8 mouse cellular contexts compared by ENCODE assay signal in genomic region chr2:85060591-85061060, GRCm38 (mm10). TPM values are rescaled to one million over a fixed set of nuclear protein-coding genes. Genes with fewer than 3 reads are reported as not detected.
A peak's percentile ranks its signal among the peaks of the same experiment; 100 is the strongest.
DNase-seq lines count a peak whose midpoint lies in the region; ATAC-seq and TF ChIP-seq lines count a peak whose summit lies in the region.

No protein-coding gene starts in this region.

- H3K27ac ChIP-seq in heart, embryonic 15.5 days: peak overlapping the region; percentile 51; the same call in 1 of the 2 replicates
- H3K27ac ChIP-seq in kidney, postnatal 0 days: peak overlapping the region; percentile 66; the same call in 1 of the 2 replicates

- WGBS in heart, embryonic 15.5 days: 3% methylated on average over 11 of the region's 11 CpGs
- 7% methylated on average over 11 of the region's 11 CpGs for WGBS in kidney, postnatal 0 days

- no peaks in the 10 kb centered on the region for H3K9me3 ChIP-seq in erythroblast, embryonic 14.5 days (ENCODE audit: control insufficient read depth, low read length)
- H3K9me3 ChIP-seq in heart, embryonic 15.5 days (replicated peaks): no peaks in the 10 kb centered on the region
- H3K9me3 ChIP-seq in kidney, postnatal 0 days (replicated peaks; ENCODE audit: low read length): no peaks in the 10 kb centered on the region

- peaks cover 14% of the 10 kb centered on the region; the same call in 1 of the 2 replicates for H3K36me3 ChIP-seq in erythroblast, embryonic 14.5 days (ENCODE audit: control insufficient read depth)
- peaks cover 42% of the 10 kb centered on the region for H3K36me3 ChIP-seq in heart, embryonic 15.5 days
- peaks cover 39% of the 10 kb centered on the region for H3K36me3 ChIP-seq in kidney, postnatal 0 days (ENCODE audit: insufficient read depth, low read length)

- peak overlapping the region; percentile 78 for H3K4me2 ChIP-seq in heart, embryonic 15.5 days
- H3K4me2 ChIP-seq in kidney, postnatal 0 days (ENCODE audit: low read length): peak overlapping the region; percentile 66

- peak overlapping the region; percentile 51; the same call in 1 of the 2 replicates for H3K9ac ChIP-seq in heart, embryonic 15.5 days
- H3K9ac ChIP-seq in kidney, postnatal 0 days (ENCODE audit: low read depth, low read length): peak overlapping the region; percentile 54

- ATAC-seq in heart, embryonic 15.5 days (replicated peaks; ENCODE audit: insufficient number of reproducible peaks, insufficient read depth, low FRiP score, low read depth): peak; percentile 72
- peak; percentile 86 for ATAC-seq in kidney, postnatal 0 days (replicated peaks; ENCODE audit: low FRiP score, low read depth)

- DNase-seq in testis, postnatal 14 days (ENCODE audit: low spot score): peak; percentile 44
- no peak for DNase-seq in testis, postnatal 10 days (ENCODE audit: low spot score)
- peak; percentile 75 for DNase-seq in kidney, postnatal 0 days (ENCODE audit: low spot score)
- peak; percentile 80 to 87 for DNase-seq in lung, postnatal 4 days
- DNase-seq in urinary bladder, adult 2 months (ENCODE audit: low spot score): peak; percentile 68
- no peak for DNase-seq in layer of hippocampus, postnatal 25 days (ENCODE audit: extremely low spot score in 1 of 2, low spot score in 1 of 2)

- peaks cover 7% of the 10 kb centered on the region for H3K27me3 ChIP-seq in erythroblast, embryonic 14.5 days (ENCODE audit: control insufficient read depth)
- H3K27me3 ChIP-seq in heart, embryonic 15.5 days: no peaks in the 10 kb centered on the region
- no peaks in the 10 kb centered on the region for H3K27me3 ChIP-seq in kidney, postnatal 0 days (ENCODE audit: insufficient read depth, low read length)

- peak overlapping the region; percentile 47 for H3K4me3 ChIP-seq in erythroblast, embryonic 14.5 days (replicated peaks)
- peak overlapping the region; percentile 47 for H3K4me3 ChIP-seq in heart, embryonic 15.5 days
- H3K4me3 ChIP-seq in kidney, postnatal 0 days (replicated peaks; ENCODE audit: low read depth, low read length): peak overlapping the region; percentile 35

- TF ChIP-seq CTCF in kidney, postnatal 0 days (IDR thresholded peaks at IDR 0.05; ENCODE audit: low read depth): no peak

- H3K4me1 ChIP-seq in erythroblast, embryonic 14.5 days (ENCODE audit: control insufficient read depth): peaks cover 8% of the 10 kb centered on the region
- H3K4me1 ChIP-seq in heart, embryonic 15.5 days (replicated peaks): peaks cover 22% of the 10 kb centered on the region
- H3K4me1 ChIP-seq in kidney, postnatal 0 days (replicated peaks; ENCODE audit: insufficient read depth, low read length): peaks cover 3% of the 10 kb centered on the region

RNA-seq across cellular contexts. Expression of gene Tnks1bp1, which starts 12.8 kb away (rescaled TPM):
- 0.11 and 0.17 TPM in 2 replicates for polyA plus RNA-seq in erythroblast, embryonic 14.5 days (2012)
- polyA plus RNA-seq in heart, embryonic 15.5 days (2015; fragmentation: Nextera tagmentation; extraction: Ambion mirVana): 23.9 and 31.7 TPM in 2 replicates
- 21.8 and 27.9 TPM in 2 replicates for polyA plus RNA-seq in kidney, postnatal 0 days (2015; fragmentation: Nextera tagmentation; extraction: Ambion mirVana)
- 53.7 and 71.5 TPM in 2 replicates for polyA plus RNA-seq in urinary bladder, adult 2 months (2012; rRNA removed)
- 100 to 1,000 TPM; 141 to 159 TPM for total RNA-seq in layer of hippocampus, postnatal 25 days (2021)

RNA-seq across cellular contexts. Expression of gene P2rx3, which starts 23.4 kb away (rescaled TPM):
- polyA plus RNA-seq in erythroblast, embryonic 14.5 days (2012): not detected in 2 replicates
- polyA plus RNA-seq in heart, embryonic 15.5 days (2015; fragmentation: Nextera tagmentation; extraction: Ambion mirVana): 0.33 and 0.68 TPM in 2 replicates
- polyA plus RNA-seq in kidney, postnatal 0 days (2015; fragmentation: Nextera tagmentation; extraction: Ambion mirVana): 0.14 and 0.40 TPM in 2 replicates
- 0.60 and 0.87 TPM in 2 replicates for polyA plus RNA-seq in urinary bladder, adult 2 months (2012; rRNA removed)
- total RNA-seq in layer of hippocampus, postnatal 25 days (2021): 1 to 10 TPM; 1.8 to 2.5 TPM

RNA-seq across cellular contexts. Expression of gene Ssrp1, which starts 23.6 kb away (rescaled TPM):
- polyA plus RNA-seq in erythroblast, embryonic 14.5 days (2012): 10.0 and 10.9 TPM in 2 replicates
- 104 and 141 TPM in 2 replicates for polyA plus RNA-seq in heart, embryonic 15.5 days (2015; fragmentation: Nextera tagmentation; extraction: Ambion mirVana)
- polyA plus RNA-seq in kidney, postnatal 0 days (2015; fragmentation: Nextera tagmentation; extraction: Ambion mirVana): 167 and 194 TPM in 2 replicates
- 81.0 and 88.4 TPM in 2 replicates for polyA plus RNA-seq in urinary bladder, adult 2 months (2012; rRNA removed)
- total RNA-seq in layer of hippocampus, postnatal 25 days (2021): 100 to 1,000 TPM; 108 to 111 TPM

Comparison
In these comparisons a context has a peak if more than half of its experiments do, and no peak if none do; other contexts are left out.
1. DNase-seq: peak in testis, postnatal 14 days (single experiment), kidney, postnatal 0 days (single experiment), lung, postnatal 4 days (2 of 2) and urinary bladder, adult 2 months (single experiment); none in testis, postnatal 10 days (single experiment) and layer of hippocampus, postnatal 25 days (0 of 2).
2. RNA of gene Tnks1bp1, which starts 12.8 kb away (polyA plus RNA-seq): 53.7 to 71.5 TPM in urinary bladder, adult 2 months, 23.9 to 31.7 TPM in heart, embryonic 15.5 days and 21.8 to 27.9 TPM in kidney, postnatal 0 days; 0.11 to 0.17 TPM in erythroblast, embryonic 14.5 days; every median in the first group is over 10 times any median in the second.
3. Peak in every context shown above with its lines, with median percentiles within 50 percentile points of each other: H3K4me3 ChIP-seq.